Mouse (Mus musculus) thymus, postnatal 14 days (tissue): ENCODE data around the gene Aifm2.

Source experiments
- DNase-seq: peaks from one replicate; pipeline ENCODE4 v3.0.0; 2021

Gene Aifm2

DNA sequence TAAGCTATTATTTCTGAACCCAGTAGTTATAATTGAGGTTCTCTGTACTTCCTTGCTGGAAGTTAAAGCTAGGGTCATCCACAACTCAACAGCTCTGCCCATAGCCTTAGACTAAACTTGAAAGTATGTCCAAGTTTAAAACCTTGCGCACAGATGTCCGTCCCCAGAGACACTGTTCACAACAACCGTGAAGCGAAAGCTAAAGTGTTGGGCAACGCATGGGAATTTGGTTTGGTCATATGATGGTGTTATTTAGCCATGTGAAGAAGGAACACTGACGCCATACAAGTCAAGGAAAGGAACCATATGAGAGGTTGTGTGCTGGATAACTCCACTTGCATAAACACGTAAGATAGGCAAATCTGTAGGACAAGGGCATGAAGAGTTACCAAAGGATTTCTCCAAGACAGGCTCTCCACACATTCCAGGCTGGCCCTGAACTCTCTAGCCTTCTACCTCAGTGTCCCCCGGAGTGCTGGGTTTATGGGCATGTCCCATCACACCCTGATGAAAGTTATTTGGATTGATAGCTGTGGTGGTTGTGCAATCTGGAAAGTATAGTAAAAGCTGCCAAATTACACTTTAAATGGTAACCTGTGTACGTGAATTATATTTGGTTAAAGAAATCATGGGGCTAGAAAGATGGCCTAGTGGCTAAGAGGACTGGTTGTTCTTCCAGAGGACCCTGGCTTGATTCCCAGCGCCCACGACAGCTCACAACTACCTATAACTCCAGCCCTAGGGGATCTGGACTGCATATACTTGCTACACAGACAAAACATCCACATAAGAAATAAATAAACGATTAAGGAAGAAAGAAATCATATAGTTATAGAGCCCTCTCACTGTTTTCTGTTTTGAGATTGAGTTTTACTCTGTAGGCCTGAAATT is 2.6 kb downstream of the Aifm2 start:
- DNase-seq: no peak

DNA sequence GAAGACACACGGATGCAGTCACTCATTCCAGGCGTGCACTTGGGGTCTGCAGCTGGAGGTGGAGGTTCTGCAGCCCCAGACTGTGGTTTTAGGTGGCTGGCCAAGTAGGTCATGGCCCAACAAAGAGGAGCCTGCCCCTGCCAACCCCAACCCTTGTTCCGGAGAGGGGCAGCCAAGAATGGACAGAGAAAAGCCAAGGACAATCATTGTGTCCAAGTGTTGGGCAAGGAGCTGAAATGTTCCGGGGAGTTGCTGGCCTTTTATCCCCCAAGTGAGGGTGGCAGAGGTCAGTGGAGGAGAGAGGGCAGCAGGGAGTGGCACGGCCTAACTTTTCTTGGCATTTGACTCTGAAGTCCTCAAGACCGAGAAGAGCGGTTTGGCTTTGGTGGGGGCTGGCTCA is 5.3 kb downstream of the Aifm2 start:
- DNase-seq: no peak

DNA sequence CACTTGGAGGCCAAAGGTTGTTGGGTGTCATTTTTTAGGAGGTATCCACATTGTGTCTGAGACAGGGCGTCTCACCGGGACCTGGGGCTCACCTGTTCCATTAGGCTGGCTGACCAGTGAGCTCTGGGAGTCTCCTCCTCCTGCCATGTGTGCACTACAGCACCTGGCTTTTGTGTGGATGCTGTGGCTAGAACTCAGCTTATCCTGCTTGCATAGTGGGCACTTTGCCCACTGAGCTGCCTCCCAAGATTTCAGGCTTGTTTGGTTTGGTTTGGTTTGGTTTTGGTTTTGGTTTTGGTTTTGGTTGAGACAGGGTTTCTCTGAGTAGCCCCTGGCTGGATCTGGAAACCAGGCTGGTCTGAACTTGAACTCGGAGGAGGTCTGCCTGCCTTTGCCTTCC is 7.2 kb downstream of the Aifm2 start:
- DNase-seq: no peak

DNA sequence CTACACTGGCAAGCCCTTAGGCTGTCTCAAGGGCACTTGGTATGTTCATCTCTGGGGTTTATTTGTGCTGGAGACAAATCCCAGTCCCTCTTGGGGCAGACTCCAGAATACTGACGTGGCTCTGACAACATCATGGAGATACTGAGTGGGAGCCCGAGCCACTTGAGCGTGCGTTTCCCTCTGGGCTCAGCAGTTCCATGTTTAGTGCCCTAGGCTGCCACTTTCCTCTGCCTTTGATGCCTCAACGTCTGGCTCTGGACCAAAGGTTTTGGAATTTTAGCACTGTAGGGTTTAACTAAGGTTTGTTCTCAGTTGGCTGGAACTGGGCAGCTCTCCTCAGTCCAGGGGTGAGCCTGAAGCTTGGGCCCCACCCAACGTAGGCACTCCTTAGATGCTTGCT is 8.2 kb downstream of the Aifm2 start:
- no peak for DNase-seq

DNA sequence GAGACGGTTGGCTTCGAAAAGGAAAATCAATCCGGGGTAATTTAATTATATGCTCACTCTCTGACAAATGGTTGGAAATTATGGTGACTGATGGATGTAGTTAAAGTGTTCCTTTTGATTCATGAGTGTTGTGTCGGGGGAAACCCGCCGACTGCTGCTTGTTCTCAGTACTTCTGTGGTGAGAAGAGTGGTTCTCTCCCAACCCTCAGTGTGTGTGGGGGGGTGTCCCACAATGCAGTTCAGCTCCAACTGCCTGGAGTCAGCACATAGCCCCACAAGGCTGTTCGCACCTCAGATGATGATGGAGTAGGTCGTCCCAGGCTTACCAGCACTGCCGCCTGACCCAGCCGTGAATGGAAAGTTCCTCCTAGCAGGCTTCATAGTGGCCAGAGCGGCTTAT is 14.1 kb downstream of the Aifm2 start:
- DNase-seq: no peak

DNA sequence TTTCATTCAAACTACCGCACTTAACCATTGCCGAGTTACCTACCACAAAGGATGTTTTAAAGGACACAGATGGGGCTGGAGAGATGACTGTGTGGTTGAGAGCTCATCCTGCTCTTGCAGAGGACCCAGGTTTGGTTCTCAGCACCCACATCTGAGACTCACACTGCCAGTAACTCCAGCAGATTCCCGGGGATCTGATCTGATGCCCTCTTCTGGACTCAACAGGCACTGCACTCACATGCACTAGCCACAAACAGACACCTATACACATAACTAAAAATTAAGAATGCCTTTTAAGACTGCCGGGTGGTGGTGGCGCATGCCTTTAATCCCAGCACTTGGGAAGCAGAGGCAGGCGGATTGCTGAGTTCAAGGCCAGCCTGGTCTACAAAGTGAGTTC is 15.1 kb downstream of the Aifm2 start:
- no peak for DNase-seq

DNA sequence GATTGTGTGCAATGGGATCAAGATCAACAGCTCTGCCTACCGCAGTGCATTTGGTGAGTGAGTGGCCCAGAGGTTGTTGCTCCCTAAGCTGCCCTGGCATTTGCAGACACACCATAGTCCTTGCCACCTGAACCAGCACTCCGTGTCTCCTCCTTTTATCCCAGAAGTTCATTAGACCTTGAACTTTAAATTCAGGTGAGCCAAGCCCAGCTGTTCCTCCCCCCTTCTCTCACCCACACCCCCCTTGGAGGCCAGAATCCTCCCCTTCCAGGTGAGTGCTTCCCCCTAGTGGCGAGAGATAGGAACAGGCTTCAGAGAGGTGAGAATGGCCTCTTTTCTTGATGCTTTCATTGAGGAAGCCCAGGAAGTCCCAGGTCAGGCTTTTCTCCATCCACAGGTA is 19.3 kb downstream of the Aifm2 start:
- peak; percentile 38 for DNase-seq

DNA sequence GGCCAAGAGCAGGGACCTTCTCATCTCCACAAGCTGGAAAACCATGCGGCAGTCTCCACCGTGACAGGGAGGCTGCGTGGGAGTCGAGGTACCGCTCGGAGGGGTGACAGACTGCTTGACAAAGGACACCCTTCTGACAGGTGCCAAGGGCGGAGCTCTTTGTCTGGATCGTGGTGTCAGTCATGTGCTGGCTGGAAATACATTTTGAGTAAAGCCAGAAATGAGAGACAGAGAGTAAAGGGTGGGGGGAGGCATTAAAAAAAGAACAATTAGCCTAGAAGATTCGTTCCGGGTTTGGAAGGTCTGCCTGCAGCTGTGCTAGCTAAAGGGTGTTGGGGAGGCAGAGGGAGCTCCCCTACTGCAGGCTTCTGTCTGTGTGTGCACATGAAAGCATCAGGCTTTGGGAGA is 21.6 kb downstream of the Aifm2 start:
- DNase-seq: no peak

DNA sequence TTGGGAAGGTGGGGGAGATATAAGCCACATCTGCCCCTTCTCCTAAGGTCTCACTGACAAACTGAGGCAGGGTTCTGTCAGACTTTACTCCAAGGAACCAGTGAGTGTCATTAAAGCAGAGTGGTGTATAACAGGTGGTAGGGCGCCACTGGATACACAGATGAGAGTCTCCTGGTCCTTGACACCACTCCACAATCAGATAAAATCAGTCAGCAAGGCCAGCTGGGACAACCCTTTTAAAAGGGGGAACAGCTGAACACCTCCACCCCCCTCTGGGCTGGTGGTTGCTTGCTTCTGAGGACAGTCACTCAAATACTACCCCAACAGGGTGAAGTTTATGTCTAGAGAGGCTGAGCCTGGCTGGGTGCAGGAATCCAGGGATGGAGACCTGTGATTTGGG is 22.5 kb downstream of the Aifm2 start:
- DNase-seq: no peak

DNA sequence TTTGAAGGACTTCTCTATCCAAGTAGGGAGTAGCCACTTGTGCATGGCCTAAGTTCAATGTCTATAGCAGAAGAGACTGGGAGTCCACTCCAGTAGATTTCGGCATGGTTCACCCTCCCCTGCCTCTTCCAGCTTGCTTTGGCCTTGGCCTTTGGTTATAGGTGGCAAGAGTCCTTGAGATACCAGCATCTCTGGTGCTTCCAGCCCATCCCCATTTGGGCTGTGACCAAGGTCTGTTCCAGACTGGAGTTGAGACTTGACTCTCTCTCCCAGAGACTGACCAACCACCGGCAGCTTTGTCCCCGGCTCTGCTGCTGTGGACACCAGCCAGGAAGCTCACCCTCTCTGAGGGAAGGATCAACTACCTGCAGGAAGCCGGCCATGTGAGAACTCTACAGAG is 23.1 kb downstream of the Aifm2 start:
- no peak for DNase-seq

DNA sequence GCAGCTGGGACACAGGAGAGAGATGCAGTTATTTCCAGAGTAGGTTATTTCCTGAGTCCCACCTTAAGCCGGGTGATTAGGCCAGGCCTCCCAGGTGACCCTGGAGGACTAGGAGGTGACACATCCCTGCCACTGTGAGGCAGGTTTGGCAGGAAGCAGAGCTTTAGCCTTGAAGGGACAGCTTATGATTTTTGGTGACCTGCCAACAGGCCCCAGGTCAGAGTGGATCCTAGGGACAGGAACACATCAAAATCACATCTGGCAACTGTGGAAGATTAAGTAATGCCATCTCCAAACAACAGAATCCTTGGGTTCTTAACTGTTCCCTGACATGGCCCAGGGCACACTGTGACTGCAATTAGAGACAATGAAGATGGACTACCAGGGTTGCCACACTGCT is 26.2 kb downstream of the Aifm2 start:
- no peak for DNase-seq

DNA sequence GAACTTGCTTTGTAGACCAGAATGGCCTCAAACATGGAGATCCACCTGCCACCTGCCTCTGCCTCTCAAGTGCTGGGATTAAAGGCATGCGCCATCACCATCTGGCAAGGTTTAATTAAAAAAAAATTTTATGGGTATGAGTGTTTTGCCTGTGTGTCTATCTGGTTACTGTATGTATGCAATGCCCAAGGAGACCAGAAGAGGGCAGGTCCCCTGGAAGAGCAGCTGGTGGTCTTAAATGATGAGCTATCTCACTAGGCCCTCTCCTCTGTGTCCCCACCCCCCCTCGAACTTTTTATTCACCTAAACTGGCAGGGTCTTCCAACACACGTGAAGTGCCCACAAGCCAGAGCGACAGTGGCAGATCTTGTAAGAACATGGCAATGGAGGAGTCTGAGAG is 26.8 kb downstream of the Aifm2 start:
- DNase-seq: no peak

DNA sequence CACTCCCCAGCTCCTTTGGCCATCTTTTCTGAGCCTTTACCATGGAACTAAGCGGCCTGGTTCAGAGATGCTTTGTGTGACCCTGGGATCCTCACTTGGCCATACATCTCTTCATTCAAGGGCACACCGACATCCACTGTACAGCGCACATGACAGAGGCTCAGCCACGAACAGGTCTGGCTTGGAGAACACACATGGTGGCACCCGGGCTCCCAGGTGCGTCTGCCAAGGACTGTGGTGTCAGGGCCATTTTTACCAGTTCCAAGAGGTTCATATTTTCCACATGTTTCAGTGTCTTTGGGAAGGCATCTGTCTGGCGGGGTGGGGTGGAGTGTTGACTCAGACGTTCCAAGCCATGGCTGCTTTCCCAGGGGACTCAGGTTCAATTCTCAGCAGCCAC is 27.3 kb downstream of the Aifm2 start:
- DNase-seq: no peak

DNA sequence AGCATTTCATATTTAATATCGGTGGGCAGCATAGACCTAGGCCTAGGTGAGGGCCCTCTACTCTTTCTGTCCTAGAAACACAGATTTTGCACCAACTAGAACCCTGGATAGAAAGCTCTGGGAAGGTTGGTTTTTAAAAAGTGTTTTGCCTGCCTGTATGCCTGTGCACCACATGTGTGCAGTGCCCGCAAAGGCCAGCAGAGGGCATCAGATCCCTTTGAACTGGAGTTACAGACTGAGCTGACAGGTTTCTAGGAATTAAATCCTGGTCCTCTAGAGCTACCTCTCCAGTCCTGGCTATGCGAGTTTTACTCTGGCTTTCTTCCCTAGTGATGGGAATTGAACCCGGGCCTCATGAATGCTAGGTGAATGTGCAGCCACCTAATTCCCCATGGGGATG is 30.1 kb downstream of the Aifm2 start:
- DNase-seq: peak; percentile 16

DNA sequence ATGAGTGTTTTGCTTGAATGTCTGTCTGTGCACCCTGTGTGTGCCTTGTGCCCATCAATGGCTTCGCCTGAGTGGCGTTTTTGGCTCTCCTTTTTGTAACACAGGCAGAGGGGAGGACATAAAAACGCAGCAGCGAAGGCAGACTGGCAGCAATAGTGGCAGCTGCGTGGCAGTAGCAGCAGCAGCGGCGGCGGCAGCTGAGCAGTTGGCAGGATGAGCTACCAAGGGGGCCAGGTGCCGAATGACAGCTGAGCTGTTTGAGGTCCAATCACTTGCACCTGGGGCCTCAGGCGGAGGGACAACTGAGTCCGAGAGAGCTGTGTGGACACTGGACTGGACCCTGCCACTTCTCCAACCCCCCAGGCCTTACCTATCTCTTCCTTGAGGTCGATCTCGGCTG is 32.2 kb downstream of the Aifm2 start:
- DNase-seq: no peak

DNA sequence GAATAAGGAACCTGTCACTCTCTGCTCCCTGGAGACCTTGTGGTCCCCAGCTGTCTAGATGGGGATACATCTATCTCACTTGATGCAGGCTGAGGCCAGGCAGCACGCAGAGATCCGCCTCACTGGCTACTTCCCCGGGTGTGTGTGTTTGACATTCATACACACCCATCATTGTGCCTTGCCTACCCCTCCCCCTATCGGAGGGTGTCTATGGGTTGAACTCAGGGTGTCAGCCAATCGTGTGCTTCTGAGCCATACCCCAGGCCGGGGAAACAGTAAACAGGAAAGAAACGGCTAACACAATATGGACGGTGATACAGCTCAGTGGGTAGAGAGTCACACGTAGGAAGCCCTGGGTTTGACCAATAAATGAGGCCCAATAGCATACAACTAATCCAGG is 35.0 kb downstream of the Aifm2 start:
- DNase-seq: no peak

DNA sequence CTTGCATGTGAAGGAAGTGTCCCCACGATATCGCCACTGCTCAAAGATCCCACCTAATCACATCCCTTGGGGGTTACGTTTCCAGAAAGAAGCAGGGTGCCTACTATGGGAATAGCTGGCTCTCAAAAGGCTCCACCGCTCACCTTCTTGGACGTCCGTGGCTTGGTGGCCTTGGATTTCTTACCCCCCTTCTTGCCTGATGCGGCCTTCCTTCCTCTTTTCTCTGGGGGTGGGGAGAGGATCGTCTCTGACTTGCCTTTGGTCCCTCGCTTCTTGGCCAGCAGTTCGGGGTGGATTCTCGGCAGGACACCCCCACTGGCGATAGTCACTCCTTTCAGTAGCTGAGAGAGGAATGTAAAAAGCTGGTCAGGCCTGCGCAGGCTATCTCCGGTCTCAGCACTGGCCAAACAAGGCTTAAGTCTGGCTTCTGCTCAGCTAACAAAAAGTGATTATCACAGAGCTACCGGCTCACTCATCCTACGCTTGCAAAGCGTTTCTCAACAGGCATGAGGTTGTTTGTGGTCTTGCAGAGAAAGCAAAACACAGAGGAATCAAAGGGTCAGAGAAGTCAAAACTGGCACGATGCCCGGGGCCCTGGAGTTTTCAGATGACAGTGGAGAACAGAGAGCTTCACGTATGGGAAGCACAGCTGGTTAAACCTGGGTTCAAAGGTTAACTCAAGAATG is 36.6 kb downstream of the Aifm2 start:
- DNase-seq: no peak

DNA sequence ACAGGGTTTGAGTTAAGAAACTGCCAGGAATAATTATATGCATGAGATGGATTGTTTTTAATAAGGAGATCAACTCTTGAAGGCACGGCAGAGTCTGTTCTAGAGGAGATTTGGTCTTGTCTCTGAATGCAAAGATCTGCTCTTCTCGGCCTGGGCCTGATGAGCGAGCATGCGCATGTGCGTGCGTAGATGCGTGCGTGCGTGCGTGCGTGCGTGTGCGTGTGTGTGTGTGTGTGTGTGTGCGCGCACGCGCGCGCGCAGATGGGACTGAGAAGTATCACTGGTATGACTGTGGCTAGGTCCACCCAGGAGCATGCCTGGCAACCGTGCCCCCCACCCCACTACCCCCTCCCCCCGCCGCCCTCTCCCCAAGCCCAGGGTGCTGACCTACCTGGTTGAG is 38.0 kb downstream of the Aifm2 start:
- no peak for DNase-seq

DNA sequence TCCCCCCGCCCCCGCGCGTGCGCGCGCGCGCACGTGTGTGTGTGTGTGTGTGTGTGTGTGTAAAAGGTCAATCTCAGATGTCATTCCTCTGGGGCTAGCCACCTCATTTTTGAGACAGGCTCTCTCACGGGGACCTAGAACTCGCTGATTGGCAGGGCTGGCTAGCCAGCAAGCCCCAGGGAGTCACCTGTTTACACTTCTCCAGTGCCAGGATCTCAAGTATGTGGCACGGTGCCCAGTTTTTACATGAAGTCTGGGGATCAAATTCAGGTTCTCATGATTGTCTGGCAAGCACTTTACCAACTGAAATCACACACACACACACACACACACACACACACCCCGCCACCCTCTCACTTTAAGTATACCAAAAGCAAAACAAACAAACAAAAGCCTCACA is 42.0 kb downstream of the Aifm2 start:
- no peak for DNase-seq

DNA sequence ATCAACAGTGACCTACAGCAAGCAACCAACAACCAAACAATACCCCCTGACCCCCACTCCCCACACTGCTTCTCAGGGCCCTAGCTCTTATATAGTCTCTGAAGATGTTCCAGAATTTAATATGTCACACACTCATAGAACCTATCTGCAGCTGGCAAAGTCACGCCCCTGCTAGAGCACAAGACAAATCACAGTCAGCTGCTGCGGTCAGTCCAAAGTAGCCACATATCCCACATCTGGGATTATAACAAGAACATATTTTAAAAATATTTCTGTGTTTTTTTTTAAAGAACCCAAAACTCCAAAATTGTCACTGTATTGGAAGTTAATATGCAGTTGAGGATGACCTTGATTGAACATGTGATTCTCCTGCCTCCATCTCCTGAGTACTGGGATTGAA is 43.8 kb downstream of the Aifm2 start:
- DNase-seq: no peak

DNA sequence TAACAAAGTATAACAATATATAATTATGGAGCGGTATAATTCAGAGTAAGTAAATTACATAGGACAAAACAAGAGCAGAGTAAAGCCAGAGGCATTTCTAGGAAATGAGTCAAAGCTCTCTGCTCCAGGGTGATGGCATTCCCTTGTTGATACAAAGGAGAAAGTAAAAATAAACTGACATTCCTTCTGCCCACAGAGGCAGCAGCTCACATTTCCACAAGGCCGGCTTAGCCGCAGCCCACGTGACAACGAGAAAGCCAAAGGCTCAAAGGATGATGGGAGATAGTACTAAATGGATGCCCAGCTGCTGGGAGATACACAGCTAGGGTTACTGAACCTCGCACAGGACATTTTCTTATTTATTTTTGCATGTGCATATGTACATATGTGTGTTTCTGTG is 44.8 kb downstream of the Aifm2 start:
- no peak for DNase-seq

DNA sequence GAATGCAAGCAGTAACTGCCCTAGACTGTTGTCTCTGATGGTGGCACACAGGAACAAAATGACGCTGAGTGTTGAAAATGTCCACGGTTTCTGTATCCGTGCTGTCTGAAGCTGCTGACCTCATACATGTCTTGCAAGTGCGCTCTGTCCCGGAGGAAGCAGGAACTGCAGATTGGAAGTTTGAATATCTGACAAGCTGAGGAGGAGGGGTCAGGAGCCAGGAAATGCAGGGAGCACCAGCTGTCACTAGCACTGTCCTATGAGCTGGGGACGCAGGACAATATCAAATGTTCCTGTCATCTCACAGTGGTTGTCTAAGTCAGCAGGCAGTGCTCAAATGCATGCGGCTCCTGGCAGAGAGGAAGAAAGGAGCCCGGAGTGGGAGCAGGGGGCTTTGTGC is 49.6 kb downstream of the Aifm2 start:
- no peak for DNase-seq

DNA sequence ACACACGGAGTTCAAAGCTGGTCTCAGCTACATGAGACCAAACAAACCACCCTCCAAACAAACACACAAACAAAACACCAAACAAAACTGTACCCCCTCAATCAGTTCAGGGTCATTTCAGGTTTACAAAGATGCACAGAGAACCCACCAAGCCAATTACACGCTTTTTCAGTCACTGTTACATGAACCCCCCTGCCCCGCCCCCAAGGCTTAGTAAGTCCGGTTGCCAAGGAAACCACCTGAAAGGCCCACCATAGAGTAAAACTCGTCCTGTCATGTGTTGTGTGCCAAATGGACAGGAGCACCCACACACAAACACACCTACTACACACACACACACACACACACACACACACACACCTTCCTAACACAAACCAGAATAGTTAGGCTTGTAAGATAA is 50.5 kb downstream of the Aifm2 start:
- DNase-seq: no peak

DNA sequence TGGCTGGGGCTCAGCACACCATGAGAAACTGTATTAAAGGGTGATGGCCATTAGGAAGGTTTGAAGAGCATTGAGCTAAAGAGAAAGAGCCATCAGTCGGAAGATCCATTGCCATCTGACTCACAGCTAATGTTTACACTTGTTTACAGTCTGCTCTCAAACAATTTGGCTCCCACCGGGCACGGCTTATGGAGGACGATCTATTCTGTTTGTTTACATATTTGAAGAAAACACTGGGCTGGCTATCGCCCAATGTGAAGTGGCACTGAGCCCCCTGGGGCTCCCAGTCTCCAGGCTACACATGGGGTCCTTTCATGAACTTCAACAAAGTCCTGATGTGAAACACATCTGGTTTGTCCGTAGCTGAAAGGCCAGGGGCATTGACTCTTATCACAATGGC is 51.7 kb downstream of the Aifm2 start:
- no peak for DNase-seq
